Mouse (Mus musculus) cerebellum, adult 9-10 months (tissue): Measurements from ENCODE around the gene Scml2.
"Not testable (repeated sequence)": the region's sequence is repeated elsewhere in the genome, so short reads cannot be mapped to it uniquely, and the experiment has no call there.

ENCODE experiments used
- DNase-seq: peaks from one replicate; pipeline ENCODE4 v3.0.0; 2022

Gene Scml2

DNA sequence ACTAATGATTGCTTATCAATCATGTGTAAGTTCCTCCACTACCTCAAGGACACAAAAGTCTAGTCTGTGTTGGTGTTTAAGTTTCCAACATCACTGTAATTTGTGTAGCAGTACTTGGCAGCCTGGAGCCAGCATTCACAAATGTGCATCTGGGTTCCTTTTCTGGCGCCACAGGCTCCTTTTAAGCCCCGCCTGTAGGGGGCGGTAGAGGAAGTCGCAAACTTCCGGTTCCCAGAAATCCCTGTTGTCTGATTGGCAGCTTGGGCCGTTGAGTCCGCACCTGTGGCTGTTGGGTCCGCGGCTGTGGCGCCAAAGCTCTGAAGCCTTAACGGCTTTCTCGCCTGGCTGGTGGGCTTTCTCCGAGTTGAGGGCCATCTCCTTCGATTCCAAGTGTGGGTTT is at the start of gene Scml2:
Gene Scml2 (plus strand): TSS at position 301 of the 400 bp plus-strand sequence.
- DNase-seq = not testable (repeated sequence)

DNA sequence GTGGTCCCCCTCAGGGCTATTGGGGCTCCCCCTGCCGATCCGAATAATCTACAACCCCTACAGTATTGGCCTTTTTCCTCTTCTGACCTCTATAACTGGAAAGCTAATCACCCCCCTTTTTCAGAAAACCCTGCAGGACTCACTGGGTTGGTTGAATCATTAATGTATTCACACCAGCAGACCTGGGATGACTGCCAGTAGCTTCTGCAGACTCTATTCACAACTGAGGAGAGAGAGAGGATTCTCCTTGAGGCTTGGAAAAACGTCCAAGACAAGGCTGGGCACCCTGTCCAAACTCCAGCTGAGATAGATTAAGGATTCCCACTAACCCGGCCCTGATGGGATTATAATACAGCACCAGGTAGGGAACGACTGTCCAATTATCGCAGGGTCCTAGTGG is 41.4 kb upstream of the Scml2 start:
- peak; percentile 4 for DNase-seq

DNA sequence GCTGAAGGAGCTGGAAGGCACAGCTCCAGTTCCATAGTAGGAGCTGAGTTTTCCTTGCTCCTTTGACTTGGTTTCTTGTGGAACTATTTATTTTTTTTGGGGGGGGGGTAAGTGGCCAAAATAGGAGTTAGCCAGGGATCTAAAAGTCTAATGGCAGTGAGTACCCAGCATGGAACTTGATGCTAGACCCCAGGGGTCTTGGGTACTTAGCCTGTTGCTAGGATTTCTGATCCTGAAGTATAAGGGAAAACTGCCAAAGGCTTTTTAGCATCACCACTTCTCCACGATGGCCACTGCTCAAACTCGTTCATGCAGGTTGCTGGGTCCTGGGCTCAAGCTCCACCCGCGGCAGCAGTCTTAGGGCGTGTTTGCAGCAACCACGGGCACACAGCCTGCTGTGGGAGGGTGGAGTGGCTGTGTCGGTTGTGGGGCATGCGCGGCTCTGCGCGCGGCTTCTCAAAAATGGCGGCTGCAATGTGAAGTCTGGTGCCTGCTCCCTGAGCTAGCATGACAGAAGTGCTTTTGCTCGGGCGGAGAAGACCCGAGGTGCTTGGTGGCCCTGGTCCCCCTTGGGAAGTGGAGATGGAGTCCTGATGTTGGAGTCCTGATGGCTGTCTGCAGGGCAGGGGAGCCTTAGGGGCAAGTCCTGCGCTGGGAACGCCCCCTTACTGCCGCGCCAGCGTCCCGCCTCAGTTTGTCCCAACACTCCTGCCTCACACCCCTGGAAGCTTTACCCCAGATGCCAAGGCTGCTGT is 45.5 kb downstream of the Scml2 start:
- peak; percentile 25 for DNase-seq

DNA sequence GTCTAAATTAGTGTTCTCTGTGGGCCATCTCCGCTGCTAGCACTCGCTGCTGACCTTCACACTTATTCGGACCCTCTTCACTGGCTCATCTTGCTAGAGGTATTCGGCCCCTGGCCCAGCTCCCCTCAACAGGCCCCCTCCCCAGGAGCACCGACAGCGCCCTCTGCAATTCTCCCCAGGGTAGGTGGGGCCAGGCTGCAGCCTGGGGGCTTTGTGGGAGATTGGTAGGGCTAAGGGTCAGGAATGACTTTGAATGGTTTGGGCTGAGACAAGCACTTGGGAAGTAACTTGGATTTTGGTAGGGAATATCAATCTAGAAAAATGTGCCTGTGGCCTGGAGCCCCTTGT is 46.0 kb downstream of the Scml2 start:
- DNase-seq = no peak

DNA sequence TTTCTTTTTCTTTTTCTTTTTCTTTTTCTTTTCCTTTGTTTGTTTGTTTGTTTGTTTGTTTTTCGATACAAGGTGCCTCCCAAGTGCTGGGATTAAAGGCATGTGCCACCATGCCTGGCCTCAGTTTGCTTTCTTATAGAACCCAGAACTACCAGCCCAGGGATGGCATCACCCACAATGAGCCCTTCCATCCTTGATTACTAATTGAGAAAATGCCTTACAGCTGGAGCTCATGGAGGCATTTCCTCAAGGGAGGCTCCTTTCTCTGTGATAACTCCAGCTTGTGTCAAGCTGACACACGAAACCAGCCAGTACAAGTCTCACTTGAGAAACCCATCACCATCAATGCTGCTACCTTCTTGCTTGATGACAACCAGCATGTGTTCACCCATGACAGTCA is 170.2 kb downstream of the Scml2 start, which contains the start of gene Gm15262:
Gene Gm15262 (plus strand): TSS at position 301 of the 400 bp plus-strand sequence.
- not testable (repeated sequence) for DNase-seq
